Comparison of ENCODE assay signal across 8 mouse cellular contexts in the genomic region with DNA sequence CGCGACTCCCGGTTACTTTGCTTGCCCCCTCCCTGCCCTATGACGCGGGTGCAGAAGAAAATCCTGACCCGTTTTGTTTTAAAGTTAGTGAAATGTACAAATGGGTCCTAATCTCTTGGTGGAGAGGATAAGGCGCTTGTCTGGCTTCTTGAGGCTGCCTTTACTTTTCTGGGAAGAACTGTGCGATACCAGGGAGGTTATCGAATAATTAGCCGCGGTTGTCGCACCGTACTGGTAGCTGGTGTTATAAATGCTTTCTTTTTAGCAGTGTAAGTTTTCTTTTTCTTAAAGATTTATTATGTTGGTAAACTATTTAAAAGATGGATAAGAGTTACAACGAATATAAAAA. TPM values are rescaled to one million over a fixed set of nuclear protein-coding genes. Genes with fewer than 3 reads are reported as not detected.
DNase-seq lines count a peak whose midpoint lies in the region; ATAC-seq lines count a peak whose summit lies in the region.

No protein-coding gene starts in this region.

- no peaks in the 10 kb centered on the region for H3K9me3 ChIP-seq in kidney, embryonic 16.5 days (ENCODE audit: low read length)
- no peaks in the 10 kb centered on the region for H3K9me3 ChIP-seq in hindbrain, embryonic 13.5 days
- H3K9me3 ChIP-seq in midbrain, embryonic 14.5 days (ENCODE audit: control insufficient read depth, low read length), result no peaks in the 10 kb centered on the region

- peaks cover 6% of the 10 kb centered on the region; the same call in 1 of the 2 replicates for H3K36me3 ChIP-seq in kidney, embryonic 16.5 days (ENCODE audit: insufficient read depth, low read length)
- peaks cover 7% of the 10 kb centered on the region for H3K36me3 ChIP-seq in hindbrain, embryonic 13.5 days
- peaks cover 7% of the 10 kb centered on the region for H3K36me3 ChIP-seq in midbrain, embryonic 14.5 days (ENCODE audit: control insufficient read depth, insufficient read depth, low read length)

- intact Hi-C loops in left cerebral cortex, postnatal 36 days (cut with DNase I), result no loop called here

- DNase-seq in kidney, postnatal 36 days, result no peak
- DNase-seq in c-Kit-negative CD71-positive TER-119-positive erythroid progenitor cells, embryonic 14.5 days (ENCODE audit: low read depth, low spot score), result peak; percentile 40
- DNase-seq in midbrain, embryonic 14.5 days, result no peak
- no peak for DNase-seq in left cerebral cortex, postnatal 36 days (ENCODE audit: low spot score in 2 of 2)
- no peak for DNase-seq in cerebellum, adult 11-12 months

- peaks cover 10% of the 10 kb centered on the region; the same call in 1 of the 2 replicates for H3K4me1 ChIP-seq in kidney, embryonic 16.5 days (ENCODE audit: insufficient read depth, low read length)
- H3K4me1 ChIP-seq in hindbrain, embryonic 13.5 days (replicated peaks), result peaks cover 25% of the 10 kb centered on the region
- H3K4me1 ChIP-seq in midbrain, embryonic 14.5 days (ENCODE audit: control insufficient read depth, insufficient read depth, low read length), result peaks cover 9% of the 10 kb centered on the region

- peak overlapping the region; percentile 72 for H3K27ac ChIP-seq in kidney, embryonic 16.5 days (ENCODE audit: low read length)
- H3K27ac ChIP-seq in hindbrain, embryonic 13.5 days, result peak overlapping the region; percentile 93
- peak overlapping the region; percentile 88 for H3K27ac ChIP-seq in midbrain, embryonic 14.5 days (replicated peaks; ENCODE audit: low read depth, low read length)

- peak overlapping the region; percentile 70 for H3K4me3 ChIP-seq in kidney, embryonic 16.5 days (ENCODE audit: low read length)
- H3K4me3 ChIP-seq in hindbrain, embryonic 13.5 days, result peak overlapping the region; percentile 80
- peak overlapping the region; percentile 87 for H3K4me3 ChIP-seq in midbrain, embryonic 14.5 days (replicated peaks; ENCODE audit: low read depth, low read length)

- ATAC-seq in kidney, embryonic 16.5 days (ENCODE audit: low FRiP score, low TSS enrichment), result no peak
- no peak for ATAC-seq in hindbrain, embryonic 13.5 days (ENCODE audit: low FRiP score)
- ATAC-seq in midbrain, embryonic 14.5 days (ENCODE audit: low FRiP score, low TSS enrichment), result 0 out of 2 replicates have a peak, but pooled peaks have one; percentile 13
- no peak for ATAC-seq in granulocyte monocyte progenitor cell, adult 5-6 weeks (replicated peaks; ENCODE audit: poor library complexity, severe bottlenecking)

- H3K4me2 ChIP-seq in kidney, embryonic 16.5 days (replicated peaks; ENCODE audit: low read depth, low read length), result peak overlapping the region; percentile 95
- peak overlapping the region; percentile 75 for H3K4me2 ChIP-seq in hindbrain, embryonic 13.5 days
- H3K4me2 ChIP-seq in midbrain, embryonic 14.5 days (ENCODE audit: low read length), result peak overlapping the region; percentile 77

- H3K9ac ChIP-seq in kidney, embryonic 16.5 days (replicated peaks; ENCODE audit: low read length), result peak overlapping the region; percentile 82
- H3K9ac ChIP-seq in hindbrain, embryonic 13.5 days, result peak overlapping the region; percentile 87
- peak overlapping the region; percentile 78 for H3K9ac ChIP-seq in midbrain, embryonic 14.5 days (replicated peaks; ENCODE audit: low read length)

- H3K27me3 ChIP-seq in kidney, embryonic 16.5 days (ENCODE audit: insufficient read depth, low read length), result no peaks in the 10 kb centered on the region
- no peaks in the 10 kb centered on the region for H3K27me3 ChIP-seq in hindbrain, embryonic 13.5 days
- H3K27me3 ChIP-seq in midbrain, embryonic 14.5 days (ENCODE audit: control insufficient read depth, insufficient read depth, low read length), result no peaks in the 10 kb centered on the region

- WGBS in kidney, embryonic 16.5 days, result 2% methylated on average over 14 of the region's 14 CpGs
- 1% methylated on average over 14 of the region's 14 CpGs for WGBS in hindbrain, embryonic 13.5 days
- 2% methylated on average over 14 of the region's 14 CpGs for whole genome bisulfite sequencing in midbrain, embryonic 14.5 days

RNA-seq across cellular contexts. Expression of a gene that starts 0.5 kb away (rescaled TPM):
- polyA plus RNA-seq in kidney, embryonic 16.5 days (2015; fragmentation: Nextera tagmentation; extraction: Ambion mirVana), result 1.0 and 1.2 TPM in 2 replicates
- 7.9 and 8.2 TPM in 2 replicates for polyA plus RNA-seq in hindbrain, embryonic 13.5 days (2015; fragmentation: Nextera tagmentation; extraction: Ambion mirVana)
- 6.6 and 9.3 TPM in 2 replicates for polyA plus RNA-seq in midbrain, embryonic 14.5 days (2014; fragmentation: Nextera tagmentation; extraction: Ambion mirVana)
- 0.64 TPM in 1 of 2 replicates, not detected in the other for total RNA-seq in granulocyte monocyte progenitor cell, adult 5-6 weeks (2014; fragmentation: Nextera tagmentation)
- 0.22 TPM in 1 of 2 replicates, not detected in the other for total RNA-seq in granulocyte monocyte progenitor cell, adult 5-6 weeks (2017)
- total RNA-seq in left cerebral cortex, postnatal 36 days (2021), result 10 to 100 TPM; 13.6 to 16.8 TPM

RNA-seq across cellular contexts. Expression of a gene that starts 7.1 kb away (rescaled TPM):
- 5.6 and 6.7 TPM in 2 replicates for polyA plus RNA-seq in kidney, embryonic 16.5 days (2015; fragmentation: Nextera tagmentation; extraction: Ambion mirVana)
- 1.3 TPM in 2 replicates for polyA plus RNA-seq in hindbrain, embryonic 13.5 days (2015; fragmentation: Nextera tagmentation; extraction: Ambion mirVana)
- polyA plus RNA-seq in midbrain, embryonic 14.5 days (2014; fragmentation: Nextera tagmentation; extraction: Ambion mirVana), result 1.2 and 1.6 TPM in 2 replicates
- total RNA-seq in granulocyte monocyte progenitor cell, adult 5-6 weeks (2014; fragmentation: Nextera tagmentation), result 1.8 and 5.1 TPM in 2 replicates
- 2.2 and 2.8 TPM in 2 replicates for total RNA-seq in granulocyte monocyte progenitor cell, adult 5-6 weeks (2017)
- 1 to 10 TPM; 1.9 to 2.0 TPM for total RNA-seq in left cerebral cortex, postnatal 36 days (2021)
